ENCODE assay signal across 8 mouse cellular contexts in genomic region chr10:126900821-126901487, GRCm38 (mm10). TPM values are rescaled to one million over a fixed set of nuclear protein-coding genes. Genes with fewer than 3 reads are reported as not detected.
DNase-seq lines count a peak whose midpoint lies in the region; ATAC-seq and TF ChIP-seq lines count a peak whose summit lies in the region.

Gene Atp23 (minus strand): TSS chr10:126901355.

- peak within 1 kb of the TSS; percentile 82 for H3K9ac ChIP-seq in embryonic facial prominence, embryonic 13.5 days
- peak within 1 kb of the TSS; percentile 71 for H3K9ac ChIP-seq in heart, adult 2 months (ENCODE audit: low read depth, low read length)
- peak within 1 kb of the TSS; percentile 72 for H3K9ac ChIP-seq in limb, embryonic 11.5 days (ENCODE audit: low read length)
- peak within 1 kb of the TSS; percentile 71 for H3K9ac ChIP-seq in midbrain, embryonic 13.5 days (replicated peaks)

- peak within 1 kb of the TSS; percentile 80 for H3K4me3 ChIP-seq in embryonic facial prominence, embryonic 13.5 days
- H3K4me3 ChIP-seq in heart, adult 2 months, result peak within 1 kb of the TSS; percentile 56
- peak within 1 kb of the TSS; percentile 64 for H3K4me3 ChIP-seq in kidney, adult 2 months (ENCODE audit: insufficient read depth, low read depth, low read length)
- peak within 1 kb of the TSS; percentile 78 for H3K4me3 ChIP-seq in limb, embryonic 11.5 days (ENCODE audit: low read depth, low read length)
- H3K4me3 ChIP-seq in midbrain, embryonic 13.5 days (replicated peaks), result peak within 1 kb of the TSS; percentile 59
- H3K4me3 ChIP-seq in small intestine, adult 2 months (ENCODE audit: low read depth, low read length), result peak within 1 kb of the TSS; percentile 87

- under 1% methylated on average over 56 of the region's 56 CpGs for WGBS in embryonic facial prominence, embryonic 13.5 days
- under 1% methylated on average over 56 of the region's 56 CpGs for WGBS in heart, adult 2 months
- 1% methylated on average over 56 of the region's 56 CpGs for whole genome bisulfite sequencing in kidney, adult 2 months
- under 1% methylated on average over 52 of the region's 56 CpGs for WGBS in limb, embryonic 11.5 days
- WGBS in midbrain, embryonic 13.5 days, result under 1% methylated on average over 55 of the region's 56 CpGs
- under 1% methylated on average over 56 of the region's 56 CpGs for WGBS in small intestine, adult 2 months

- peak; percentile 78 for DNase-seq in 3T3-L1 (ENCODE audit: low read depth, low spot score)
- peak; percentile 97 for DNase-seq in adrenal gland, postnatal 36 days
- peak; percentile 93 to 98 for DNase-seq in heart, adult 2 months
- peak; percentile 95 for DNase-seq in kidney, adult 2 months
- DNase-seq in limb, embryonic 11.5 days (ENCODE audit: low spot score), result peak; percentile 95

- peaks cover 18% of the 10 kb centered on the region for H3K36me3 ChIP-seq in embryonic facial prominence, embryonic 13.5 days
- no peaks in the 10 kb centered on the region for H3K36me3 ChIP-seq in heart, adult 2 months (ENCODE audit: control insufficient read depth, insufficient read depth, low read length)
- H3K36me3 ChIP-seq in kidney, adult 2 months (ENCODE audit: control insufficient read depth, insufficient read depth, low read length), result no peaks in the 10 kb centered on the region; the same call in 1 of the 2 replicates
- H3K36me3 ChIP-seq in limb, embryonic 11.5 days (ENCODE audit: control insufficient read depth, insufficient read depth, low read length), result no peaks in the 10 kb centered on the region
- peaks cover 11% of the 10 kb centered on the region for H3K36me3 ChIP-seq in midbrain, embryonic 13.5 days
- H3K36me3 ChIP-seq in small intestine, adult 2 months (ENCODE audit: control insufficient read depth, insufficient read depth, low read length), result peaks cover 2% of the 10 kb centered on the region; the same call in 1 of the 2 replicates

- H3K4me1 ChIP-seq in embryonic facial prominence, embryonic 13.5 days, result peaks cover 20% of the 10 kb centered on the region
- H3K4me1 ChIP-seq in heart, adult 2 months (ENCODE audit: control insufficient read depth, insufficient read depth, low read length), result peaks cover 1% of the 10 kb centered on the region; the same call in 1 of the 2 replicates
- no peaks in the 10 kb centered on the region for H3K4me1 ChIP-seq in kidney, adult 2 months (ENCODE audit: control insufficient read depth, insufficient read depth, low read length)
- no peaks in the 10 kb centered on the region; the same call in 1 of the 2 replicates for H3K4me1 ChIP-seq in limb, embryonic 11.5 days (ENCODE audit: control insufficient read depth, insufficient read depth, low read length)
- H3K4me1 ChIP-seq in midbrain, embryonic 13.5 days (replicated peaks), result peaks cover 15% of the 10 kb centered on the region
- H3K4me1 ChIP-seq in small intestine, adult 2 months (ENCODE audit: control insufficient read depth, insufficient read depth, insufficient read length, low read length), result peaks cover 3% of the 10 kb centered on the region; the same call in 1 of the 2 replicates

- H3K4me2 ChIP-seq in embryonic facial prominence, embryonic 13.5 days, result peak within 1 kb of the TSS; percentile 97
- H3K4me2 ChIP-seq in limb, embryonic 11.5 days (ENCODE audit: low read depth, severe bottlenecking), result peak within 1 kb of the TSS; percentile 98
- H3K4me2 ChIP-seq in midbrain, embryonic 13.5 days (replicated peaks), result peak within 1 kb of the TSS; percentile 94

- no peaks in the 10 kb centered on the region for H3K27me3 ChIP-seq in embryonic facial prominence, embryonic 13.5 days
- H3K27me3 ChIP-seq in heart, adult 2 months (ENCODE audit: control insufficient read depth, insufficient read depth, low read length), result no peaks in the 10 kb centered on the region
- no peaks in the 10 kb centered on the region for H3K27me3 ChIP-seq in kidney, adult 2 months (replicated peaks; ENCODE audit: control insufficient read depth, insufficient read depth, low read length)
- H3K27me3 ChIP-seq in limb, embryonic 11.5 days (ENCODE audit: control insufficient read depth, insufficient read depth, low read length), result no peaks in the 10 kb centered on the region
- no peaks in the 10 kb centered on the region for H3K27me3 ChIP-seq in midbrain, embryonic 13.5 days
- H3K27me3 ChIP-seq in small intestine, adult 2 months (ENCODE audit: control insufficient read depth, insufficient read depth, low read length), result no peaks in the 10 kb centered on the region

- H3K27ac ChIP-seq in embryonic facial prominence, embryonic 13.5 days, result peak within 1 kb of the TSS; percentile 44; the same call in 1 of the 2 replicates
- peak within 1 kb of the TSS; percentile 29 for H3K27ac ChIP-seq in heart, adult 2 months
- no peak within 1 kb of the TSS for H3K27ac ChIP-seq in kidney, adult 2 months (ENCODE audit: insufficient read depth, low read depth, low read length)
- no peak within 1 kb of the TSS for H3K27ac ChIP-seq in limb, embryonic 11.5 days (replicated peaks; ENCODE audit: low read depth, low read length)
- no peak within 1 kb of the TSS for H3K27ac ChIP-seq in midbrain, embryonic 13.5 days
- no peak within 1 kb of the TSS for H3K27ac ChIP-seq in small intestine, adult 2 months (ENCODE audit: insufficient read depth, low read depth, low read length)

- ATAC-seq in embryonic facial prominence, embryonic 13.5 days (ENCODE audit: insufficient number of reproducible peaks, insufficient read depth, low FRiP score, low TSS enrichment, low read depth), result peak; percentile 83
- ATAC-seq in limb, embryonic 11.5 days (ENCODE audit: insufficient number of reproducible peaks, low FRiP score, low TSS enrichment, low read depth), result peak; percentile 78
- ATAC-seq in midbrain, embryonic 13.5 days, result peak; percentile 87

- no peaks in the 10 kb centered on the region for H3K79me2 ChIP-seq in heart, adult 2 months (replicated peaks; ENCODE audit: control insufficient read depth, insufficient read depth, low read length)

- no peak for TF ChIP-seq EP300 in heart, adult 2 months (IDR thresholded peaks at IDR 0.05; ENCODE audit: insufficient read depth, low read depth, low read length)

- TF ChIP-seq CTCF in heart, adult 2 months (IDR thresholded peaks at IDR 0.05), result no peak
- no peak for TF ChIP-seq CTCF in kidney, adult 2 months (conservative IDR thresholded peaks at IDR 0.05; ENCODE audit: insufficient read depth, insufficient read length, low read depth, low read length)
- TF ChIP-seq CTCF in small intestine, adult 2 months (IDR thresholded peaks at IDR 0.05; ENCODE audit: extremely low read depth, insufficient read length, insufficient replicate concordance, low read depth, low read length), result no peak

- no peak for TF ChIP-seq POLR2A in heart, adult 2 months (IDR thresholded peaks at IDR 0.05; ENCODE audit: insufficient read depth, low read depth, low read length)
- TF ChIP-seq POLR2A in kidney, adult 2 months (IDR thresholded peaks at IDR 0.05; ENCODE audit: low read depth, low read length), result no peak
- TF ChIP-seq POLR2A in small intestine, adult 2 months (IDR thresholded peaks at IDR 0.05; ENCODE audit: low read depth, low read length), result no peak

- no peaks in the 10 kb centered on the region for H3K9me3 ChIP-seq in embryonic facial prominence, embryonic 13.5 days
- H3K9me3 ChIP-seq in limb, embryonic 11.5 days (ENCODE audit: control insufficient read depth, low read length), result no peaks in the 10 kb centered on the region
- no peaks in the 10 kb centered on the region for H3K9me3 ChIP-seq in midbrain, embryonic 13.5 days

- intact Hi-C loops in heart, adult 2 months (cut with DNase I), result no loop called here

RNA-seq across cellular contexts. Expression of gene Atp23, which starts in this region (rescaled TPM):
- total RNA-seq in adrenal gland, postnatal 36 days (2021), result 1 to 10 TPM; 5.1 to 9.3 TPM
- 19.7 and 19.9 TPM in 2 replicates for polyA plus RNA-seq in embryonic facial prominence, embryonic 13.5 days (2015; fragmentation: Nextera tagmentation; extraction: Ambion mirVana)
- total RNA-seq in heart, adult 2 months (2021), result 1 to 10 TPM; 4.9 to 5.5 TPM
- 5.3 and 5.5 TPM in 2 replicates for polyA plus RNA-seq in heart, adult 2 months (2012; rRNA removed)
- polyA plus RNA-seq in kidney, adult 2 months (2012; rRNA removed), result 11.2 and 14.2 TPM in 2 replicates
- polyA plus RNA-seq in limb, embryonic 11.5 days (2014; fragmentation: Nextera tagmentation; extraction: Ambion mirVana), result 20.8 and 21.9 TPM in 2 replicates
- polyA plus RNA-seq in midbrain, embryonic 13.5 days (2015; fragmentation: Nextera tagmentation; extraction: Ambion mirVana), result 9.1 and 9.2 TPM in 2 replicates
- polyA plus RNA-seq in small intestine, adult 2 months (2012; rRNA removed), result 3.6 and 6.3 TPM in 2 replicates

Comparison
In these comparisons a context has a peak if more than half of its experiments do, and no peak if none do; other contexts are left out.
1. H3K27ac ChIP-seq: peak in embryonic facial prominence, embryonic 13.5 days (single experiment) and heart, adult 2 months (single experiment); none in kidney, adult 2 months (single experiment), limb, embryonic 11.5 days (single experiment), midbrain, embryonic 13.5 days (single experiment) and small intestine, adult 2 months (single experiment).
2. Peak in every context shown above with its lines, with median percentiles within 50 percentile points of each other: DNase-seq, ATAC-seq, H3K4me2 ChIP-seq, H3K4me3 ChIP-seq and H3K9ac ChIP-seq.